Mouse (Mus musculus) lung, embryonic 16.5 days (tissue): ENCODE measurements around the gene Tomm40. TPM values are rescaled to one million over a fixed set of nuclear protein-coding genes. Genes with fewer than 3 reads are reported as not detected.
A peak's percentile ranks its signal among the peaks of the same experiment; 100 is the strongest.

Source experiments
- ATAC-seq: fragments of 200-750 bp; cut with Nextera tagmentation; 2 replicates; pipeline ENCODE4 v1.8.0; 2017; ENCODE audit warnings: low read depth, mild to moderate bottlenecking, moderate library complexity
- H3K27ac ChIP-seq: fragments of 300-500 bp; sonication (generic); 2 replicates; pipeline ENCODE4 v1.5.1; 2014; ENCODE audit warnings: mild to moderate bottlenecking, control low read depth, low read length
- H3K27me3 ChIP-seq: fragments of 300-500 bp; sonication (generic); 2 replicates; pipeline ENCODE4 v1.6.1; 2014; ENCODE audit warnings: low read depth, low read length, mixed read lengths; ENCODE audit not compliant: control insufficient read depth, insufficient read depth
- H3K36me3 ChIP-seq: fragments of 300-500 bp; sonication (generic); 2 replicates; pipeline ENCODE4 v1.6.1; 2014; ENCODE audit warnings: low read length; ENCODE audit not compliant: control insufficient read depth, insufficient read depth
- H3K4me1 ChIP-seq: fragments of 300-500 bp; sonication (generic); replicated peaks from 2 replicates; pipeline ENCODE4 v1.6.1; 2014; ENCODE audit warnings: low read length, mixed read lengths; ENCODE audit not compliant: control insufficient read depth, insufficient read depth
- H3K4me2 ChIP-seq: fragments of 300-500 bp; sonication (generic); 2 replicates; pipeline ENCODE4 v1.6.1; 2014; ENCODE audit warnings: low read depth, low read length, control low read depth
- H3K4me3 ChIP-seq: fragments of 300-500 bp; sonication (generic); 2 replicates; pipeline ENCODE4 v1.5.1; 2014; ENCODE audit warnings: mild to moderate bottlenecking, low read length, control low read depth
- H3K9ac ChIP-seq: fragments of 300-500 bp; sonication (generic); 2 replicates; pipeline ENCODE4 v1.6.1; 2014; ENCODE audit warnings: low read length, control low read depth
- H3K9me3 ChIP-seq: fragments of 300-500 bp; sonication (generic); 2 replicates; pipeline ENCODE4 v1.6.1; 2016; ENCODE audit warnings: low read length; ENCODE audit not compliant: control insufficient read depth
- WGBS: fragments of 180-500 bp; shearing (Covaris S2); extraction: QIAGEN DNeasy Blood & Tissue Kit; methylation state at CpG from one replicate; pipeline ENCODE4 v1.1.7; 2014; 5-methylcytosine and 5-hydroxymethylcytosine counted together
- polyA plus RNA-seq: library from polyadenylated mRNA; unstranded; fragments of >200 nt; fragmentation: Nextera tagmentation; extraction: Ambion mirVana; gene quantifications from 2 replicates; pipeline ENCODE4 v1.2.1, GENCODE M21; 2015

Tomm40 gene
- polyA plus RNA-seq, 1 experiment from 2014 or later = 87.4 TPM

- Histone ChIP-seq H3K4me2 (no peak overlapping the region), H3K9ac (no peak overlapping the region), H3K27ac (no peak overlapping the region), H3K36me3 (no peaks in the 10 kb centered on the region), H3K9me3 (no peaks in the 10 kb centered on the region), H3K4me1 (no peaks in the 10 kb centered on the region), H3K4me3 (no peak overlapping the region), H3K27me3 (no peaks in the 10 kb centered on the region)
- WGBS = 71% methylated on average over 10 of the region's 10 CpGs
- ATAC-seq = no peak
These were observed 39.4 kb downstream of the Tomm40 start for GRCm38 (mm10) chr7:19675824-19676223.

GRCm38 (mm10) chr7:19673083-19673699, 42.0 kb downstream of the Tomm40 start:
- Histone ChIP-seq H3K36me3 (no peaks in the 10 kb centered on the region), H3K4me2 (no peak overlapping the region), H3K4me3 (no peak overlapping the region), H3K27ac (no peak overlapping the region), H3K9ac (no peak overlapping the region), H3K27me3 (no peaks in the 10 kb centered on the region), H3K4me1 (peaks cover 5% of the 10 kb centered on the region), H3K9me3 (no peaks in the 10 kb centered on the region)
- no peak for ATAC-seq
- 47% methylated on average over 14 of the region's 14 CpGs for WGBS

GRCm38 (mm10) chr7:19671511-19671910, 43.7 kb downstream of the Tomm40 start:
- H3K4me3 ChIP-seq = no peak overlapping the region
- no peaks in the 10 kb centered on the region for H3K36me3 ChIP-seq
- H3K27me3 ChIP-seq = no peaks in the 10 kb centered on the region
- H3K4me2 ChIP-seq = no peak overlapping the region
- 64% methylated on average over 10 of the region's 10 CpGs for WGBS
- ATAC-seq = no peak
- H3K9me3 ChIP-seq = no peaks in the 10 kb centered on the region
- peaks cover 5% of the 10 kb centered on the region for H3K4me1 ChIP-seq
- H3K9ac ChIP-seq = no peak overlapping the region
- no peak overlapping the region for H3K27ac ChIP-seq

DNA sequence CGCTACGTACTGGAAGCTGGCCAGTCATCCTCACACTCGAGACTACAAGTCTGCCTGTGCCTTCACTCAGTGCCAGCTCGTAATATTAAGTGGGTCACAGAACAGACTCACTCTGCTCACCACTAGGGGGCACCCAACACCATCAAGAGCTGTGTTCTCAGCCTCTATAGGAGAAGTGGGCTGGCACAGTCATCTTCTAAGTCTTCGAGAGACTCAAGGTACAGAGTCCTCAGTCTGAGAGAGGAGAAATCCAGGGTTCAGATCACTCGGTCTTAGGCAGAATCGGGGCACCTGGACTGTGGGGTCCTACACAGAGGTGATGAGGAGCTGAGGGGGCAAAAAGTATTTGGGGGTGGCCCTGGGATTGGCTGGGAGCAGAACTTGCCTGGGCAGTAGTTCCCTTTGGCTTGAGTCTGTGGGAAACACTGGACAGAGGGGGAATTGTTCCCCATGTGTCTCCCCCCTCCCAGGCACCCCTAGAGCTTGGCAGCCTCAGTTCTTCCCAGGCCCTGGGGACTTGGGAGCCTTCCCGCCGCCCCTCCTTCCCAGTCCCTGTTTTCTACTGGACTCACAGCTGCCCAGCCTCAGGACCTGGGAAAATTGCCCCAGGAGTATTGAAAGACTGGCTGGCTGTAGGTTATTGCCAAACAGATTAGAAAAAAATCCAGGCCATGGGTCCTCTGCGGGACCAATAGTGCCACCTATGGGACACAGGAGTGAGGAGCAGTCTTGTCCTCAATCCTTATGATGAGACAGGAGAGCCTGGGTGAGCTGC, 46.1 kb downstream of the Tomm40 start:
- Histone ChIP-seq H3K4me1 (peaks cover 11% of the 10 kb centered on the region), H3K9me3 (no peaks in the 10 kb centered on the region), H3K36me3 (no peaks in the 10 kb centered on the region), H3K27ac (peak overlapping the region; percentile 79), H3K4me3 (peak overlapping the region; percentile 17; the same call in 1 of the 2 replicates), H3K27me3 (no peaks in the 10 kb centered on the region), H3K4me2 (peak overlapping the region; percentile 46), H3K9ac (peak overlapping the region; percentile 61)
- ATAC-seq = peak; percentile 79
- 8% methylated on average over 10 of the region's 10 CpGs for WGBS

- Histone ChIP-seq H3K36me3 (no peaks in the 10 kb centered on the region), H3K4me3 (no peak overlapping the region), H3K27me3 (no peaks in the 10 kb centered on the region), H3K4me1 (peaks cover 20% of the 10 kb centered on the region), H3K9ac (no peak overlapping the region), H3K27ac (no peak overlapping the region), H3K9me3 (no peaks in the 10 kb centered on the region), H3K4me2 (no peak overlapping the region)
- ATAC-seq = no peak
- 64% methylated on average over 2 of the region's 2 CpGs for WGBS
These were observed 47.8 kb downstream of the Tomm40 start for GRCm38 (mm10) chr7:19667434-19667833.

DNA sequence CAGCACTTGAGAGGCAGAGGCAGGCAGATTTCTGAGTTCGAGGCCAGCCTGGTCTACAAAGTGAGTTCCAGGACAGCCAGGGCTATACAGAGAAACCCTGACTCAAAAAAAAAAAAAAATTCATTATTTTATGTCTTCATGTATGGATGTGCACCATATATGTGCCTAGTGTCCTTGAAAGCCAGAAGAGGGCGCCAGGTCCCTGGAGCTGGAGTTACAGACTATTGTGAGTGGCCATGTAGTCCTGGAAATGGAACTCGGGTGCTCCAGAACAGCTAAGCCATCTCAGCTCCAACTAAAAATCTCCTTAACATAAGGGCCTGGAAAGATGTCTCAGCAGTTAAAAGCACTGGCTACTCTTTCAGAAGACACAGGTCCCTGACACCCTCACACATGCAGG, 48.5 kb downstream of the Tomm40 start:
- ATAC-seq = no peak
- Histone ChIP-seq H3K27ac (no peak overlapping the region), H3K9ac (no peak overlapping the region), H3K4me2 (no peak overlapping the region), H3K27me3 (no peaks in the 10 kb centered on the region), H3K4me1 (peaks cover 20% of the 10 kb centered on the region), H3K36me3 (0 out of 2 replicates have a peak, but pooled peaks cover 3% of the 10 kb centered on the region), H3K4me3 (no peak overlapping the region), H3K9me3 (no peaks in the 10 kb centered on the region)
- WGBS = 69% methylated on average over 3 of the region's 3 CpGs

GRCm38 (mm10) chr7:19664955-19665841, 50.0 kb downstream of the Tomm40 start, which contains the start of gene Clptm1:
Gene Clptm1, minus strand, starts transcription at chr7:19665033.
- Histone ChIP-seq H3K9ac (peak within 1 kb of the TSS; percentile 99), H3K36me3 (peaks cover 4% of the 10 kb centered on the region; the same call in 1 of the 2 replicates), H3K9me3 (no peaks in the 10 kb centered on the region), H3K27me3 (no peaks in the 10 kb centered on the region), H3K4me1 (peaks cover 20% of the 10 kb centered on the region), H3K27ac (peak within 1 kb of the TSS; percentile 98), H3K4me2 (peak within 1 kb of the TSS; percentile 94), H3K4me3 (peak within 1 kb of the TSS; percentile 99)
- peak; percentile 91 for ATAC-seq
- WGBS = under 1% methylated on average over 61 of the region's 63 CpGs

- no peaks in the 10 kb centered on the region for H3K9me3 ChIP-seq
- peak overlapping the region; percentile 94 for H3K4me2 ChIP-seq
- whole genome bisulfite sequencing = 0% methylated on average over 32 of the region's 37 CpGs
- peaks cover 20% of the 10 kb centered on the region for H3K4me1 ChIP-seq
- peak overlapping the region; percentile 48 for H3K27ac ChIP-seq
- H3K9ac ChIP-seq = peak overlapping the region; percentile 99
- ATAC-seq = no peak
- peak overlapping the region; percentile 99 for H3K4me3 ChIP-seq
- no peaks in the 10 kb centered on the region for H3K27me3 ChIP-seq
- peaks cover 4% of the 10 kb centered on the region; the same call in 1 of the 2 replicates for H3K36me3 ChIP-seq
These were observed 50.7 kb downstream of the Tomm40 start for GRCm38 (mm10) chr7:19664455-19664954.
